Mouse (Mus musculus): ENCODE results near the gene Dctn1.
A peak's percentile ranks its signal among the peaks of the same experiment; 100 is the strongest.

The Dctn1 gene

DNA sequence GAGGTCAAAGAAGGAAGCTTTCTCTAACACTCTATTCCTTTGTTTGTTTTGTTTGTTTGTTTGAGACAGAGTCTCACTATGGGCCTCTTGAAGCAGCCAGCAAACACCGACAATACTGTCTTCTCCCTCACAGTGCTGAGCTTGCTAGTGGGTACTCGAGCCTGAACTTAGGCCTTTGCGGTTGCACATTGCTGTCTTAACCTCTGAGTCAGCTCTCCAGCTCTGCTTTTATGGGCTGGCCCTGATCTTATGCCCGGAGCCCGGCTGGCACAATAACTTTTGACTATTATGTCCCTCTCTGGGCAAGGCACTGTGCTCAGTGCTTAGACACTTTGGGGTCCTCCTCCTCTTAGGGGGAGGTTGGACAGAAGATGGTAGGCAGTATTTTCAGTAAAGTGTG lies 4.2 kb downstream of the Dctn1 start:
- DNase-seq (ENCODE audit: low read depth), result no peak

DNA sequence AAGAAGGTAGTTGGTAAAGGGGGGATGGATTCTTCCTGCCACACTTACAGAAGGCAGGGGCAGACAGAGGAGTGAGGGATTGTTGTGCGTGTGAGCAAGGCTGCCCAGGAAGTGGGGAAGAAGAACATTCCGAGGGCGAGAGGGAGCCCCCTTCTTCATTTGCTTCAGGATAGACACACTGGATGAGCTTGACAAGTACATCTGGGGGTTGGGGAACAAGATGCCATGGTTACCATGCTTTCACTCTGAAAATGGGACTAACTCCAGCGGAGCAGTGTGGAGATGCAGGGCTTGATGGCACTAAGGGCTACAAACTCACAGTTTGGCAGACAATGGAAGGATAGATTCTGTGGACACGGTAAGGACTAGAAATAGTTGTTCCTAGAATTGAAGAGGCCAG lies 5.3 kb downstream of the Dctn1 start:
- DNase-seq (ENCODE audit: low read depth), result no peak

DNA sequence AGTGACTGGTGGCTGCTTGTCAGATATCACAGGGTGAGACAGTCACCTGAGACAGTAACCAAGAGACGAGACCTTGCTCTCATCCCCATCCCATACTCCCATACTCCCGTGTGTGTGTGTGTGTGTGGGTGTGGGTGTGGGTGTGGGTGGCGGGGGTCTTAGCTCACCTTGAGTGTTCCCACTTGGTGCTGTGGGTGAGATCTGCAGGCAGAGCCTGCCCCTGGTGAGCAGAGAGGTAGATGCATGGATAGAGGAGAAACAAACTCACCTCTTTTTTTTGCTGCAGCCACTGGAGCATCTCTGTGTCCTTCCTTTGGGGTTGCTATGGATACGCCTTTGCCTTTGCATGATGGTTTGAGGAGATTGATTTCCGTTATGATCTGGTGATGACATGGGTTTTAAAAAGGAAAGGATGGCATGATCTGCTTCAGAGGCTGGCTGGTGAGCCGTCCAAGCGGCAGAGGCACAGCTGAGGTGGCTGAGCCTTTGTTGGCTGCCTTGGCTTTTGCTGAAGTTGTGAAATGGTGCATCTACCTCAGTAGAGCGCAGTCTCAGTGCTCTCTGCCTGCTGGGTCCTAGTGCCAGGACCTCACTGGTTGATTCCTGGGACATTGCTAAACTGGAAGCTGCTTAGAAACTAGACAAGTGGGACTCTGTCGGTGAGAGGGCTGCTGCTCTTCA lies 6.7 kb downstream of the Dctn1 start:
- no peak for DNase-seq (ENCODE audit: low read depth)

DNA sequence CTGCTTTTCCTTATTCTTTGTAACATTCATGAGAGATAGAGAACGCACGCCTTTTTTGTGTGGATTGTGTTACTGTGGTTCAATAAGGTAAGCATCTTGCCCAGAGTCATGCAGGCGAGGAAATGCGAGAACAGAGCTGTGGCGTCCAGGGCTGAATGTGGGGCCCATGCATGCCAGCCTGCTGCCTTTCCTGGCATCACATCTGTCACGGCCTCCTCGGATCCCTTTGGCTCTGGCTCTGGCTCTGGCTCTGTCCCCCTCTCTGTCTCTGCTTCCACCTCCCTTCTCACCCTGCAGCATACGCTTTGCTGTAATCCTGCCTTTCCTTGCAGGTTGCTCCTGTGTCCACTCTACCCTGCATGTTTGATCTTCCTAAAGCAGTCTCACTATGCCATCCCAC lies 10.3 kb downstream of the Dctn1 start:
- DNase-seq (ENCODE audit: low read depth), result no peak

DNA sequence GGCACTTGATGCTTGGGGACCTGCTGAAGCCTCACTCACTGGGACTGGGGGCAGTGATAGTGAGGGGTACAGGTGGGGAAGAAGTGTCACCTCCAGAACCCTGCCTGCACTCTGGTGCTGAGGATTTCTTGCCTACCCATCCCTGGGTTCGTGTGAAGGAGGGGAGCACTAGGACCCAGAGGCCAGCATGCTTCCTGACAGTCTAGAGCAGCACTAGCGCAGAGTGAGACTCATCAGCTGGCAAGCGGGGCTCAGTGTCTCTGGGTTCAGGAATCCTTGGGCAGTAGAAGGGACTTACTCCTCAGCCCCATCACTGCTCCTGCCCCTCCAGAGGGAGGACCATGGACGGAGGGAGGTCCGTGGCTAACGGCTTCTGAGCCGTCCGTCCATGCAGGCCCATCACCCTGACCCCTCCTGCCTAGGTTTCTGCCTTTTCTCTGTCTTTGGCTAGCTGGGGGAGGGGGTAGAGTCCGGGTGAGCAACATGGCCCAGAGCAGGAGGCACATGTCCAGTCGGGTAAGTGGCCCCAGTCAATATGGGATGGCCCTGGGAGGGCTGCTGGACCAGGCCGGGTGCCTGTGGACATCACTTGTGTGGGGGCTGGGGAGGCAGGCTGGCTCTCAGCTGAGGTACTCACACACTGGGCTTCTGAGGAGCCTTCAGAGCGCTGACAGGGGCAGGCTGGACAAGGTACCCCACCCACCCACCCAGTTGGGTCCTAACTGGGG lies 13.8 kb downstream of the Dctn1 start:
- DNase-seq (ENCODE audit: low read depth), result no peak

DNA sequence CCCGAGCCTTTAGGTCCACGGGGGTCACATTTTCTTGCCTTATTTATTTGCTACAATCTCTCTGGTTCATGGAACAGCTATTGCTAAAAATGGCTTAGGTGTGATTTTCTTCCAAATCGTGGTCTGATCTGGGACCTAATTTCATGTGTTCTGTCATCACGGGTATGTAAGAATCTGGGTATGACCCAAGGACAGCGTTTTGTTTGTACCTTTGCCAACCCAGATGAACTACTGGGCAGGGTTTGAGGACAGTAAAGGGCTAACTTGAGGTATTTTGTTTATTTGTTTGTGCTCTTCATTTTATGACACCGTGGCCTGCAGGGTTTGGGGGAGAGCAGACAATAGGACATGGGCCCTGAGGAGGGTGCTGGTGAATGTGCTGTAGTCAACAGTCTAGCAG lies 14.9 kb downstream of the Dctn1 start:
- no peak for DNase-seq (ENCODE audit: low read depth)

DNA sequence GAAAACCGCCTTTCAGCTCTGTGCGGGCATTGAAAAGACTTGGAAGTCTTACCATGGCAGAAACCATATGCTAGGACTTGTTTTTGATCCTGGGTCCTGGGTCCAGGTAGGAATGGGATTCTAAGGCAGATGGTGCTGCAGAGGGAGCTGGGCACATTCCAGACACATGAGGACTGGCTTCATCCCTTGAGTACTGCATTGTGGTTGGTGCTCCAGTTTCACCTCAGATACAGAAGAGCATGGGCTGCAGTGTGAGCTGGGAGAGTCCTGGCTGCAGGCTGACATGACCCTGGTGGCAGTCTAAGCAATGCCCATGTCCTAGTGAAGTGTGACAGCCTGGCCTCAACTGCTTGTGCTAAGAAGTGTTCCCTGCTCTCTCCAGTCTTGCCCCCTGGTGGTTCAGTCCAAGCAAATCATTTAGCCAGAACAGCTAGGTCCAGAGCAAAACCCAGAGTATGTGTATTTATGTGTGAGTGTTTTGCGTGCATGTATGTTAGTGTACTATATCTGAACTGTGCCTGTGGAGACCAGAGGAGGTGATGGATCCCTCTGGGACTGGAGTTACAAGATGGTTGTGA lies 19.2 kb downstream of the Dctn1 start:
- DNase-seq (ENCODE audit: low read depth), result peak; percentile 40

DNA sequence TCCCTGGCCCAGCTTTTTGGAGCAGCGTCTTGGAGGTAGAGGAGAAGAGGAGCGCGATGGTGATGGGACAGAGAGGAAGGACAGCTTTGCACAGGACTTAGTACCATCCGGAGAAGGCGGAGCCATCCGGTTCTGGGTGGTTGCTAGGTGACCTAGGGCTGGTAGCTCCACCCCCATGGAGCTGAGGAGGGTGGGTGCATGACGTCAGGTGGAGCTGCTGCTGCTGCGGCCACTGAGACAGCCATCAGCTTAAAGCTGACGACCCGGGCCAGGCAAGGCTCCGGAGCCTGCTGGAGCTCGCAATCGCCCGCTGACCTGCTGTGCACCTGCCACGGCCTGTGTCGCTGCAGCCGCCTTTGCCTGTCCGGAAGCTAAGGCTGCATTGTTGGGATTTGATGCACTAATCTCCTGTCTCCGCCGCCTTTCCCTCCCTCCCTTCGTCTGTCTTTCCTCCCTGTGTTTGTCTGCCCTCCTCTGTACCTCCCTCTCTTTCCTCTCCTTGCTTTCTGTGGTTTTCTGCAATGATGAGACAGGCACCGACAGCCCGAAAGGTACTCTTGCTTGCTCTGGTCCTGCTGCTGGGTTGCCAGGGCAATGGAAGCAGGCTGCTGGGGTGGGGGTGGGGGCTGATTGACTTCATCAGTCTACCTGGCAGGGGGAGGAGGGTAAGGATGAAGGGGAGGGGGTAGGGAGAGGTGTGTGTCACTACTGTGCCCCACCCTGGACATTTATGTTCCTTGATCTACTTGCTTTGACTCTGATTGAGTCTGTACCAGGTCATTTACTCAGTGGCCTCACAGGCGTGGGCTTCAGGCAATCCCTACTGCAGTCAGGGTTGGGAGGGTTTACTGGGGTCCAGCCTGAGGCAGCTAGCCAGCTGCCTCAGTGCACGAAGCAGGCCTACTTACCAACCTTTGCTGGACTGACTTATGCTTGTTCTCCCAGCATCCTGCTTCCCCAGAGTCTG lies 20.5 kb downstream of the Dctn1 start:
- DNase-seq (ENCODE audit: low read depth), result no peak

DNA sequence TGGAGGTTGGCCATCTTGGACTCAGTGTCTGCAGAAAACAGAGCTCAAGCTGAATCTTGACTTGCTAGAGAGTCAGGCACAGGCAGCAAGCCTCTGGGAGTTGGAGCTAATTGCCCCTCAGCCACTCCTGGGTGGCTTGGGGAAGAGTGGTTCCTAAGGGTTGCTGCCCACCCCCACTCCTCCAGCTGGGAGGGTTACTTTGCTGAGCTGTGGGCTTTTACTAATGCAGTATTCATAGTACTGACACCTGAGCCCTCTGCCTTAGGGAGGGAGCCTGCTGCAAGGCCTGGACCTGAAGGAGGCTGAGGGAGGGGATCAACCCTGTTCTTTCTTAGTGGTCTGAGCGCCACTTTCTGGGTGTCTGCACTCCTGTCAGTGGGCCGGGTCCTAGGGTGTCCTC lies 21.2 kb downstream of the Dctn1 start:
- DNase-seq (ENCODE audit: low read depth), result no peak

DNA sequence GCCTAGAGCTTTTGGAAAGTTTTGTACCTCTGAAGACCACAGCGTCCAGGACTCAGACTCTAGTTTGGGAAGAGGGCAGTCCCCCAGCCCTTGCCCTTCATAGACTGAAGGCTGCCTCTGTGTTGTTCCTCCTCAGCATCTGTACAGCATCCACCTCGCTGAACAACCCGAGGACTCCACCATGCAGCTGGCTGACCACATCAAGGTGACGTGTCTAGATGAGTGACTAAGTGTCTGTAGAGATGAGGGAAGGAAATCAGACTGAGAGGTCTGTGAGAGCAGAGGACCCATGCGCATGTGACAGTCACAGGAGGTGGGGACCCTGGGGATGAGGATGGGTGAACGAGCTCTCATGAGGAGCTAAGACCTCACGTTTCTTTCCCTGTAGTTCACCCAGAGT lies 27.9 kb downstream of the Dctn1 start:
- no peak for DNase-seq (ENCODE audit: low read depth)

DNA sequence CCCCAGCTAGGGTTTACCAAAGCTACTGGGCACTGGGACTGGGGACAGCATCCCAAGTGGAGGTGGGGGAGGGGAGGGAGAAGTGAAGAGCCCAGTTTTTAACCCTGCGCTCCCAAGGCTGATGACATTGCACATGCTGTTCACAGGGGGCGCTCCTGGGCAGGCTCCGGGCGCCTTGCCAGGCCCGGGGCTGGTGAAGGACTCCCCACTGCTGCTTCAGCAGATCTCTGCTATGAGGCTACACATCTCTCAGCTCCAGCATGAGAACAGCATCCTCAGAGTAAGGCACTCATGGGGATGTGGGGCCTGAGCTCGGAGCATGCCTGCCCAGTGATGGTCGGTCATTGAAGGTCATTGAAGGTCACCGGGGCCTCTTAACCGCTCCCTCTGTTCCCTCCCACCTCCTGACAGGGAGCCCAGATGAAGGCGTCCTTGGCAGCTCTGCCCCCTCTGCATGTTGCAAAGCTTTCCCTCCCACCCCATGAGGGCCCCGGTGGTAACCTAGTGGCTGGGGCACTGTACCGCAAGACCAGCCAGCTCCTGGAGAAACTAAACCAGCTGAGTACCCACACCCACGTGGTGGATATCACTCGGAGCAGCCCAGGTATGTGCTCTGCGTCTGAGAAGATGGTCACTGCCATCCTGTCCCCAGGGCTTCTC lies 31.8 kb downstream of the Dctn1 start:
- DNase-seq (ENCODE audit: low read depth), result no peak

DNA sequence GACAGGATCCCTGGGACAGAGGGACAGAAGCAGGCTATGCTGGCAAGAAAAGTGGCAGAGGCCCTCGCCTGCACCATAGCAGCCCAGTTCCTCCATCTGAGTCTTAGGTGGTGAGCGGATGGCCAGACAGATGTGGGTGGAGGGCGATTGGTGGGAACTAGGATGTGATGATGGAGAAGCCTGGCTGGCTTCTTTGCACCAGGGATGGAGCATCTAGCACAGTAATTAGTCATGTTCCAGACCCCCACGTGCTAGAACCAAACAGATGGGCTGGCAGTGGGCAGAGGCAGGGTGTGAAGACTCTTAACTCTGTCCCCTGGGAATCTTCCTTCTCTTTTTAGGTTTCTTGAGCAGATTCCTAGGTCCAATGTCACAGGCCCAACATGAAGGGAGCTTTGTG lies 37.6 kb downstream of the Dctn1 start:
- DNase-seq (ENCODE audit: low read depth), result no peak

DNA sequence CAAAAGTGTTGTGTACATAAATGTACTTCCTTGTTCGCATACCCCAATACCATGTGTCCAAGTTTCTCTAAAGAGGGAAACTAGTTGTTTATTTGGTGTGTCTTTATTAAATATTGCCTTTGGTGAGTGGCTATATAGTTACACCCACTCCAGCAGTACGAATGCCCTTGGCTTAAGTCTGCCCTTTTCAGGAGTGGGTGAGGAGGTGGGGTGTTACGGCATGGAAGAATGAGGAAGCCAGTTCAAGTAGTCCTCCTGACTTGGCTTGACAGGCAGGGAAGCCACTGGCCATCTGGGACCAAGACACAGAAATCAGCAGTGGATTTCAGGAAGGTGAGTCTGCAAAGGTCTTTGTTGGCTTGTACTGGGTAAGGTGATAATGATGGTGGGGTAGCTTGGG lies 40.1 kb downstream of the Dctn1 start:
- no peak for DNase-seq (ENCODE audit: low read depth)

DNA sequence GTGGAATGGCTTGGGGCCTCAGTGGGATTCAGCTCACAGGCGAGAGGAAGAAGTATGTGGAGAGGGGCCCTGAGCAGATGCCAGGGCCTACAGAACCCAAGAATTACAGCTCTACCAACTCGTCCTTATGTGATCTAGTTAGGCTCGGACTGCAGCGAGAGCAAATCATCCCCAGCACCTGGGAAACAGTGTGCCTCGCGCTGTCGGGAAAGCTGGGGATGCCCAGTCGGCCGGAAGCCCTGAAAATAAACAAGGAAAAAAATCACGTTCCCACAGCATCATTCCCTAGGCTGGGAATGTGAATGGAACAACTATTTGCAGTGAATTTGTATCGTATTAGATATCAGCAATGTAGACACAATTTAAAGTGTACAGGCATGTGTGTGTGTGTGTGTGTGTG lies 40.6 kb downstream of the Dctn1 start:
- no peak for DNase-seq (ENCODE audit: low read depth)

DNA sequence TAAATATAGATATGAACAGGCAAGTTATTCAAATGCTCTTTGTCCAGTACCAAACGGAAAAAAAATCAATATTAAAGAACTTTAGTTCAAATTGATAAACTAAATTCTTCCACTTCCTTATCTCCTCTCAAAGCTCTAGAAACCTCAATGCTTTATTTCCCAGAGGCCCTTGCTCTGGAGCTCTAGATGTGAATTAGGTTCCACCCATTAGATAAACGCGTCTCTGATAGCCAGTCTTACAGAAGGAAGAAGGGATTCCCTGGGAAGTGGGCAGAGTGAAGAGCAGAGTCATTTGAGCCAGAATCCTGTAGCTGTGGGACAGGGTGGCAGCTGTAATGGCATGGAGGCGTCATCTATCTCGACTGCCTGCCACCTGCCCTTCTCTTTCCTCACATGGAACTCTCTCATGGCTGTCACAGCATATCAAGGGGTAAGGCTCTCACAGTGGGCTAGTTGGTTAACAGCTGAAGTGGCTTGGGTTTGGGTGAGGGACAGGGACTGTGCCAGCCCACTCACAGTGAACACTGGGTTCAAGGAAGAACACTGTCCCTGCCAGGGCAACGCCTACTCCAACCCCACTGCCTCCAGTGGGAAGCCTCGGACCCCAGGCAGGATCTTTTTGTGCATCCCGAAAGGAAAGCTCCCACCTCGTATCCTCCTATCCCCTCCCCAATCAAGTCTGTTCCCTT lies 41.8 kb downstream of the Dctn1 start:
- no peak for DNase-seq (ENCODE audit: low read depth)

DNA sequence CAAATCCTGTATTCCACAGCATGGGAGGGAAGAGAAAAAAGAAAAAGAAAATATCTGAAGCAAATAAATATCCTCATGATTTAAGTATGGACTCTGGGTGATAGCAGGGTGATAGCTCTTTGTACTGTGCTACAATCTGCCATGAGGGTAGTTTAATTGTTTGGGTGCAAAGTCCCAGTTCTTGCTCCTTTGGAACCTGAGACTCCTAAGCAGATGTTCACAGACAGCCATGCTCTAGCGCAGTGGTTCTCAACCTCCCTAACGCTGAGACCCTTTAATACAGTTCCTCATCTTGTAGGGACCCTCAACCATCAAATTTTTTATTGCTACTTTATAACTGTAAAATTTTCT lies 42.3 kb downstream of the Dctn1 start:
- DNase-seq (ENCODE audit: low read depth), result no peak

DNA sequence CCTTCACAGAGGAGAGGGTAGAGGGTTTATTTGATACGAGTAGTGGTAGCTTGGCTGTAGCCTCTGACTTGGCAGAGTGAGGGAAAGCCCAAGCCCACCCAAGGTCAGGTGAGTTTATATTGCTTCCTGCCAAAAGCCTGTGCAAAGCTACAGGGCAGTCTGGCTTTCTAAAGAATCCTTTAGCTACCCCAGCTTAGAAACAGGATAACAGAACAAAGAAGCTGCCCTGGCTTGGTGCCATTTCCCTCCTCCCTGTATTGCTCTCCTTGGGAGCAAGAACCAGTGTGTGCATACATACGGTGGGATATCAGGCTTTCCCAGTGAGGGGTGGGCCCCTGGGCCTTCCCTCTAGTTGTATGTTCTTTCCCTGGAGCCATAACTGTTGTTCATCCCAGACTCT lies 44.8 kb downstream of the Dctn1 start:
- no peak for DNase-seq (ENCODE audit: low read depth)

DNA sequence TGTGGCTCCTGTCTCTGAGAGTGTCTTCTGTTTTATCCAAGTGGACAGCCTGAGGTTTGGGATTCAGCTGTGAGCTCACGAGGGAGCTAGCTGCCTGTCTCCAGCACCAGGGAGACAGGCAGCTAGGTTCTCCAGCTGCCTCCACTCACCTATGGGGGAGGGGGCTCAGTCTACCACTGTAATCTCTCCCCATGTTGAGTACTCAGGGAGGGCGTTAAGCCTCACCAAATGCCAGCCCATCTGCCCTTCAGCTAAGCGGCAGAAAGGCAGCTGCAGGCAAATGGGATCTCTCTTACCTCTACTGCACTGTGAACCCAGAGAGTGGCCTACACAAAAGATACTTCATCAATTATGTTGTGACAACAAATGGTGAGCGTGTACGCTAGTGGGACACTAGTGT lies 45.8 kb downstream of the Dctn1 start:
- no peak for DNase-seq (ENCODE audit: low read depth)

DNA sequence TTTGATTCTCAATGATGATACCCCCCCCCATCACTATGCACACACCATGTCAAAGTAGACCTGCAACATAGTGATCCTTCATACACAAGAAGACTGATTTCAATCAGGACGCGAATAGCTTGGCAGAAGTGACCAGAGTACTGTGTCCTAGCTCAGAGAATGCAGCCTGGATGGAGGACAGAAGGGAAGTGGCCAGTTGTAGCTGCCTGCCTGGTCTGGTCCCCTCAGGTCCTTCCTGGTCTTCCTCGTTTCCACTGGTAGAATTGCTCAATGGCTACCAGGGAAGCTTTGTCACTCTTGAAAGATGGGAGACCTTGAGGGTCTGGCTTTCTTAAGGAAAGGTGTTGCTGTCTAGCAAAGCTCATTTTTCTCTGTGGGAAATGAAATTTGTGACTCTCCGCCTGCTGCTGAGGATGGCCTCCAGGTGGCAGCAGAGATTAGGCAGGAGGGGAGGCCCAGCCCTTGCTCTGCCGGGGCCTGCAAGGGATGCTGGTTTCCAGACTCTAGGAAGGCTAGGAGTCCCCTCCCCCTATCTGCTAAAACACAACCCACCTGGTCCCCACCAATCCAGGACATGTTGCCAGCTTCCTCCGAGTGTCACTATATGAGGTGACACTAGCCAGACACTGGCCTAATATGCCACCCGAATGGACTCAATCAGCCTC lies 49.4 kb downstream of the Dctn1 start:
- peak; percentile 51 for DNase-seq (ENCODE audit: low read depth)

DNA sequence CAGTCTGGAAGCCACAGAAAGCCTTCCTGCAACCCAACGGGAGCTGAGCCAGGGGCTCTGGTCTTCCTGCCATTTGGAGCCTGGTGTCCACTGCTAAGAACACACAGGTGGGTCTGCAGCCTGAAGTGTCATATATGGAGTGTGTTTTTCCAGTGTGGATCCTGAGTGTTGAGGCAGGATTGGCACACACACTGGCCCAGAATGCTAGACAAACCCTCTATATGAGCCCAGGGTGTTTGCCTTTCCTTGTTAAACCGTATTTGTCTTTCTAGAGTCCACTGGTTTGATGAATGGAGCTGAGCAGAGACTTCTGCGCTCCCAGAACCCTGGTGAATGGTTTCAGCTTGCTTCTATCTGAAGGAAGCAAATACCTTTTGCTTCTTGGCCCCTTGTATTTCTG lies 54.1 kb downstream of the Dctn1 start, which contains the start of gene Slc4a5:
Gene Slc4a5, plus strand, starts transcription at position 15 of the 400 bp plus-strand sequence.
- no peak for DNase-seq (ENCODE audit: low read depth)

DNA sequence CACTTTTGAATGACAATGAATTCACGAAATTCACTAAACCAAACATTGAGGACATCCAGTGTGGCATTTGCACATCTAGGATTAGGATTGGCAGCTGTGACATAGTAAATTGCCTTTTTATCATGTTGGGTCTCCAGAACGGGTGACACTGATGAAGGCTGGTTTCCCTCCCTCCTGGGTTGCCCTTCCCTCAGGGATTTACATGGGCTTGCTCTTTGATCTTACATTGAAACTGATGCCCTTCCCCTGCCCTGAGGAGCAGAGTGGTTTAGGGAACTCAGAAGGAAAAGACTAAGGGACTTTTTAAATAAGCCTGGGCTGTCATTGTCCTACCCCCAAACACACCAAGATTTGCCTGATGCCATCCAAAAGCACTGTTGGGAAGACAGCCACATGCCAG lies 65.8 kb downstream of the Dctn1 start:
- DNase-seq (ENCODE audit: low read depth), result no peak

Measured in 416B (cell line).